Mouse (Mus musculus) hematopoietic stem cell, adult 5-6 weeks (primary cell): ENCODE data around the gene Foxd2. TPM values are rescaled to one million over a fixed set of nuclear protein-coding genes. Genes with fewer than 3 reads are reported as not detected.

ENCODE experiments used
- ATAC-seq, 2 experiments: fragments of 125-278 bp in 1 of 2; replicated peaks in 1 of 2; 2 replicates each; pipeline ENCODE4 v1.8.0; 2016 to 2017; ENCODE audit warnings: inconsistent platforms in 2 of 2, mild to moderate bottlenecking in 2 of 2, moderate number of reproducible peaks in 2 of 2, low read depth in 1 of 2, moderate TSS enrichment in 1 of 2; ENCODE audit not compliant: low FRiP score in 2 of 2, poor library complexity in 2 of 2, severe bottlenecking in 2 of 2, insufficient read depth in 1 of 2, low TSS enrichment in 1 of 2
- total RNA-seq: library from RNA; stranded (forward); fragments of 172-1452, 232-1000 nt; gene quantifications from 2 replicates; pipeline ENCODE4 v1.2.3, GENCODE M21; 2017

The Foxd2 gene
- total RNA-seq, 1 experiment from 2014 or later = 2.8 TPM

GRCm38 (mm10) chr4:114900866-114901642 lies 7.6 kb downstream of the Foxd2 start:
- no peak for ATAC-seq

GRCm38 (mm10) chr4:114899885-114900284 lies 8.8 kb downstream of the Foxd2 start:
- peak in 1 of 2 experiments; percentile 23; a peak in 1 of 4 replicates for ATAC-seq

GRCm38 (mm10) chr4:114897853-114898252 lies 10.8 kb downstream of the Foxd2 start:
- peak; percentile 52 to 57; a peak in 3 of 4 replicates for ATAC-seq

GRCm38 (mm10) chr4:114882232-114882631 lies 26.4 kb downstream of the Foxd2 start:
- no peak for ATAC-seq

GRCm38 (mm10) chr4:114876441-114876972 lies 32.2 kb downstream of the Foxd2 start:
- no peak for ATAC-seq

- no peak for ATAC-seq
These were observed 38.7 kb downstream of the Foxd2 start for GRCm38 (mm10) chr4:114869765-114870490.

GRCm38 (mm10) chr4:114863166-114863565 lies 45.5 kb downstream of the Foxd2 start:
- no peak for ATAC-seq

- no peak for ATAC-seq
These were observed 50.2 kb downstream of the Foxd2 start for GRCm38 (mm10) chr4:114858426-114858825.

Other genes with a start within 250 kb of the Foxd2 start
- gene Gm12830, start 87.2 kb downstream of the Foxd2 start, total RNA-seq = not detected in 2 replicates
- not detected in 2 replicates for gene Foxe3, start 17.1 kb upstream of the Foxd2 start, total RNA-seq
- 176 and 184 TPM in 2 replicates for gene Cmpk1, start 78.4 kb upstream of the Foxd2 start, total RNA-seq
- 11.6 and 12.1 TPM in 2 replicates for gene Stil, start 91.3 kb upstream of the Foxd2 start, total RNA-seq
- 33.4 and 38.4 TPM in 2 replicates for gene Tal1, start 147.6 kb upstream of the Foxd2 start, total RNA-seq
- gene Pdzk1ip1, start 179.8 kb upstream of the Foxd2 start, total RNA-seq = 26.4 and 37.5 TPM in 2 replicates
- not detected in 2 replicates for gene Cyp4x1, start 225.4 kb upstream of the Foxd2 start, total RNA-seq